Mouse (Mus musculus) hindbrain, embryonic 14.5 days (tissue): ENCODE measurements around the gene Lyl1. TPM values are rescaled to one million over a fixed set of nuclear protein-coding genes. Genes with fewer than 3 reads are reported as not detected.
"Not testable (repeated sequence)": the region's sequence is repeated elsewhere in the genome, so short reads cannot be mapped to it uniquely, and the experiment has no call there.

ENCODE experiments used
- ATAC-seq: fragments of 200-750 bp; cut with Nextera tagmentation; 2 replicates; pipeline ENCODE4 v1.8.0; 2017; ENCODE audit warnings: moderate number of reproducible peaks, mild to moderate bottlenecking, moderate TSS enrichment, moderate library complexity; ENCODE audit not compliant: low FRiP score
- DNase-seq: peaks from one replicate; pipeline ENCODE4 v3.0.0-alpha.2; 2015; ENCODE audit warnings: low spot score
- H3K27ac ChIP-seq: fragments of 300-500 bp; sonication (generic); 2 replicates; pipeline ENCODE4 v1.5.1; 2014; ENCODE audit warnings: mild to moderate bottlenecking, moderate library complexity
- H3K27me3 ChIP-seq: fragments of 300-500 bp; sonication (generic); 2 replicates; pipeline ENCODE4 v1.6.1; 2014; ENCODE audit warnings: mild to moderate bottlenecking, low read length, mixed read lengths; ENCODE audit not compliant: control insufficient read depth, insufficient read depth
- H3K36me3 ChIP-seq: fragments of 300-500 bp; sonication (generic); replicated peaks from 2 replicates; pipeline ENCODE4 v1.6.1; 2014; ENCODE audit not compliant: control insufficient read depth, insufficient read depth
- H3K4me1 ChIP-seq: fragments of 300-500 bp; sonication (generic); replicated peaks from 2 replicates; pipeline ENCODE4 v1.6.1; 2014; ENCODE audit warnings: antibody characterized with exemption, low read length, mixed read lengths; ENCODE audit not compliant: control insufficient read depth, insufficient read depth
- H3K4me2 ChIP-seq: fragments of 300-500 bp; sonication (generic); replicated peaks from 2 replicates; pipeline ENCODE4 v1.6.1; 2014; ENCODE audit warnings: mild to moderate bottlenecking, moderate library complexity
- H3K4me3 ChIP-seq: fragments of 300-500 bp; sonication (generic); replicated peaks from 2 replicates; pipeline ENCODE4 v1.5.1; 2014; ENCODE audit warnings: mild to moderate bottlenecking, low read length
- H3K9ac ChIP-seq: fragments of 300-500 bp; sonication (generic); 2 replicates; pipeline ENCODE4 v1.6.1; 2014
- H3K9me3 ChIP-seq: fragments of 300-500 bp; sonication (generic); 2 replicates; pipeline ENCODE4 v1.6.1; 2016; ENCODE audit warnings: low read length; ENCODE audit not compliant: control insufficient read depth
- WGBS: fragments of 180-500 bp; shearing (Covaris S2); extraction: QIAGEN DNeasy Blood & Tissue Kit; methylation state at CpG from one replicate; pipeline ENCODE4 v1.1.7; 2014; 5-methylcytosine and 5-hydroxymethylcytosine counted together
- polyA plus RNA-seq: library from polyadenylated mRNA; unstranded; fragments of >200 nt; fragmentation: Nextera tagmentation; extraction: Ambion mirVana; gene quantifications from 2 replicates; pipeline ENCODE4 v1.2.1, GENCODE M21; 2014

Gene Lyl1
- polyA plus RNA-seq, 1 experiment from 2014 or later: 5.1 TPM

GRCm38 (mm10) chr8:84665385-84665893 lies 35.8 kb upstream of the Lyl1 start:
- DNase-seq (no peak), ATAC-seq (peak; percentile 1; the same call in 1 of the 2 replicates)
- Histone ChIP-seq H3K4me3 (peak overlapping the region; percentile 52), H3K9ac (peak overlapping the region; percentile 66), H3K27me3 (no peaks in the 10 kb centered on the region), H3K9me3 (no peaks in the 10 kb centered on the region), H3K36me3 (peaks cover 20% of the 10 kb centered on the region), H3K4me1 (peaks cover 35% of the 10 kb centered on the region), H3K4me2 (peak overlapping the region; percentile 79), H3K27ac (peak overlapping the region; percentile 83)
- 2% methylated on average over 14 of the region's 14 CpGs for WGBS

GRCm38 (mm10) chr8:84668081-84668480 lies 33.2 kb upstream of the Lyl1 start:
- WGBS: 72% methylated on average over 1 of the region's 1 CpGs
- no peak for DNase-seq
- H3K27me3 ChIP-seq: no peaks in the 10 kb centered on the region
- H3K9ac ChIP-seq: no peak overlapping the region
- peaks cover 36% of the 10 kb centered on the region for H3K36me3 ChIP-seq
- peaks cover 17% of the 10 kb centered on the region; the same call in 1 of the 2 replicates for H3K4me1 ChIP-seq
- H3K4me2 ChIP-seq: no peak overlapping the region
- ATAC-seq: no peak
- no peak overlapping the region for H3K4me3 ChIP-seq
- H3K9me3 ChIP-seq: no peaks in the 10 kb centered on the region
- no peak overlapping the region for H3K27ac ChIP-seq

- Histone ChIP-seq H3K36me3 (peaks cover 43% of the 10 kb centered on the region), H3K4me3 (no peak overlapping the region), H3K9ac (no peak overlapping the region), H3K27ac (no peak overlapping the region), H3K9me3 (no peaks in the 10 kb centered on the region), H3K4me1 (peaks cover 12% of the 10 kb centered on the region; the same call in 1 of the 2 replicates), H3K4me2 (no peak overlapping the region), H3K27me3 (no peaks in the 10 kb centered on the region)
- ATAC-seq (no peak), DNase-seq (no peak)
- 81% methylated on average over 6 of the region's 6 CpGs for WGBS
These were observed 32.3 kb upstream of the Lyl1 start for GRCm38 (mm10) chr8:84668731-84669485.

- WGBS: 94% methylated on average over 5 of the region's 5 CpGs
- H3K4me3 ChIP-seq, H3K27me3 ChIP-seq, H3K4me1 ChIP-seq, H3K27ac ChIP-seq, H3K9me3 ChIP-seq, H3K9ac ChIP-seq, DNase-seq, H3K4me2 ChIP-seq: not testable (repeated sequence)
- peak; percentile 35; the same call in 1 of the 2 replicates for ATAC-seq
- H3K36me3 ChIP-seq: peaks cover 57% of the 10 kb centered on the region
These were observed 30.8 kb upstream of the Lyl1 start for GRCm38 (mm10) chr8:84670295-84671006.

GRCm38 (mm10) chr8:84677305-84677704 lies 24.0 kb upstream of the Lyl1 start:
- 94% methylated on average over 5 of the region's 5 CpGs for WGBS
- Histone ChIP-seq H3K27ac (no peak overlapping the region), H3K9ac (no peak overlapping the region), H3K4me2 (no peak overlapping the region), H3K27me3 (no peaks in the 10 kb centered on the region), H3K4me1 (no peaks in the 10 kb centered on the region), H3K9me3 (no peaks in the 10 kb centered on the region), H3K4me3 (no peak overlapping the region), H3K36me3 (peaks cover 49% of the 10 kb centered on the region)
- DNase-seq (no peak), ATAC-seq (no peak)

GRCm38 (mm10) chr8:84681476-84681875 lies 19.8 kb upstream of the Lyl1 start:
- DNase-seq (no peak), ATAC-seq (no peak)
- no peak overlapping the region for H3K4me3 ChIP-seq
- no peak overlapping the region for H3K27ac ChIP-seq
- peaks cover 14% of the 10 kb centered on the region for H3K36me3 ChIP-seq
- H3K27me3 ChIP-seq: no peaks in the 10 kb centered on the region
- no peak overlapping the region for H3K4me2 ChIP-seq
- WGBS: 90% methylated on average over 2 of the region's 2 CpGs
- H3K9ac ChIP-seq: no peak overlapping the region
- H3K9me3 ChIP-seq: no peaks in the 10 kb centered on the region
- H3K4me1 ChIP-seq: peaks cover 19% of the 10 kb centered on the region

GRCm38 (mm10) chr8:84682257-84682656 lies 19.0 kb upstream of the Lyl1 start:
- H3K4me2 ChIP-seq: no peak overlapping the region
- H3K9ac ChIP-seq: no peak overlapping the region
- WGBS: 82% methylated on average over 2 of the region's 2 CpGs
- no peak for DNase-seq
- no peak for ATAC-seq
- H3K9me3 ChIP-seq: no peaks in the 10 kb centered on the region
- H3K27ac ChIP-seq: no peak overlapping the region
- peaks cover 23% of the 10 kb centered on the region for H3K4me1 ChIP-seq
- H3K36me3 ChIP-seq: peaks cover 8% of the 10 kb centered on the region; the same call in 1 of the 2 replicates
- no peak overlapping the region for H3K4me3 ChIP-seq
- no peaks in the 10 kb centered on the region for H3K27me3 ChIP-seq

- Histone ChIP-seq H3K9me3 (no peaks in the 10 kb centered on the region), H3K4me2 (no peak overlapping the region), H3K27ac (no peak overlapping the region), H3K9ac (no peak overlapping the region), H3K27me3 (no peaks in the 10 kb centered on the region), H3K4me1 (peaks cover 34% of the 10 kb centered on the region), H3K4me3 (no peak overlapping the region), H3K36me3 (peaks cover 8% of the 10 kb centered on the region; the same call in 1 of the 2 replicates)
- DNase-seq (no peak), ATAC-seq (no peak)
- WGBS: 22% methylated on average over 3 of the region's 3 CpGs
These were observed 16.7 kb upstream of the Lyl1 start for GRCm38 (mm10) chr8:84684537-84684936.
